Mouse (Mus musculus) adrenal gland, postnatal 4 days (tissue): ENCODE data around the gene Nfasc. TPM values are rescaled to one million over a fixed set of nuclear protein-coding genes. Genes with fewer than 3 reads are reported as not detected.

Experiments
- DNase-seq, 2 experiments: peaks; one replicate each; pipeline ENCODE4 v3.0.0; 2021 to 2022; ENCODE audit warnings: low spot score in 2 of 2, mixed read lengths in 2 of 2
- total RNA-seq, 2 experiments: library from RNA; stranded (reverse); gene quantifications; 2 replicates each; pipeline ENCODE4 v1.2.3; 2021

The Nfasc gene
- total RNA-seq, 2 experiments from 2014 or later: 12.5 to 13.0 TPM

DNA sequence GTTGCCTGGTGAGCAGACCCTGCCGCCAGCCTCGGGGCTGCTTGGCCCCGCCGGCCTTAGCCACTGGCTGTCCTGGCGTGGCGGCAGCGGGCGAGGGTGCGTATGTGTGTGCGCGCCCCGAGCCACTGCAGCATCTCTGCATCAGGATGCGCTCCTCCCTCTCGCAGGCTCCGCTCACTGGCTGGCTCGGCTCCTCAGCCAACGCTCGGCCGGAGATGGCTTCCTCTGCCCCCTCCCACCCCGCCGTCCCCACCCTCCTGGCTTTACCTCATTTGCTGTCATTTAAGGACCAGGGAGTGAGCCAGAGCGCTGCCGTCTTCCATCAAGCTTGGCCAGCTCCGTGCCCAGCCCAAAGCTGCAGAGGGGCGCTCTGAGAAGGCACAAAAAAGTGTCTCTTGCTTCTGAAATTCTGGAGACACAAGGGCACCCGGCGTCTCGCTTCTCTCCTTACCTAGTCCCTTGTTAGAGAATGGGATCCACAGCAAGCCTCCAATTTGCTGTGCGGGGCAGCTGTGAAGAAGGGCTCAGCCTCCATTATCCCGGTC, 198.8 kb downstream of the Nfasc start, which contains the start of gene Cntn2:
Gene Cntn2, minus strand, starts transcription at position 495 of the 545 bp plus-strand sequence.
- DNase-seq: no peak

DNA sequence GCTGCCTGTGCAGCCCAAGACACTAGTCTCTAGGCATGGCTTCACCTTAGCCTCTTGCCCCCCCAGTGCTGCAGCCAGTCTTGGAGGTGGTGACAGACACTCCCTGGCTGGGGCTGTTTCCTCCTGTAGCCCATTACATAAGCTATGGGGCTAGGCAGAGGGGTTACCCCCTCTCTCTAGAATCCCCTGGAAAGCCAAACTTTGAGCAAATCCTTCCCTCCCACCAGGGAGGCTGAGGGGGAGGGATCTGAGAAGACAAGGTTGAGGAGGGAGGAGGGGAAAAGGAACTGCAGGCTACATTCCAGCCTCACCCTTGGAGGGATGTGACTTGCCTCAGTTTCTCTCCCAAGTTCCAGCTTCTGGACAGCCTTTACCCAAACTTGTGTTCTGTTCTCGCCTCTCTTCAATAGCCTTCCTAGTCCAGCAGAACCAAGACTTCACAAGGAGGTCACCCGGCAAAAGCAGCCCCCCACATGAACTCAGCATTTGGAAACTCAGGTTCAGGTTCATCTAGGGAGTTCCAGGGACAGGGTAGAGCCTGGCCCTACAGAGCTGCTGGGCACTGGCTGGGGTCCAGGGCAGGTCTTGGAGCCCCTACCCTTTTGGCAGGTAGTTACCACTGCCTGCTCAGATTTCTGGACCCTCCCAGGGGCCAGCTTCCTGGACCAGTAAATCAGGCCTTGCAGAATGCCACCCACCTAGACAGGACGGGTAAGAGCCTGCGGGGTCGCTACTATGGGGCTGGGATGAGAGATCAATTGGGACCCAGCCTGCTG, 199.6 kb downstream of the Nfasc start:
- no peak for DNase-seq

DNA sequence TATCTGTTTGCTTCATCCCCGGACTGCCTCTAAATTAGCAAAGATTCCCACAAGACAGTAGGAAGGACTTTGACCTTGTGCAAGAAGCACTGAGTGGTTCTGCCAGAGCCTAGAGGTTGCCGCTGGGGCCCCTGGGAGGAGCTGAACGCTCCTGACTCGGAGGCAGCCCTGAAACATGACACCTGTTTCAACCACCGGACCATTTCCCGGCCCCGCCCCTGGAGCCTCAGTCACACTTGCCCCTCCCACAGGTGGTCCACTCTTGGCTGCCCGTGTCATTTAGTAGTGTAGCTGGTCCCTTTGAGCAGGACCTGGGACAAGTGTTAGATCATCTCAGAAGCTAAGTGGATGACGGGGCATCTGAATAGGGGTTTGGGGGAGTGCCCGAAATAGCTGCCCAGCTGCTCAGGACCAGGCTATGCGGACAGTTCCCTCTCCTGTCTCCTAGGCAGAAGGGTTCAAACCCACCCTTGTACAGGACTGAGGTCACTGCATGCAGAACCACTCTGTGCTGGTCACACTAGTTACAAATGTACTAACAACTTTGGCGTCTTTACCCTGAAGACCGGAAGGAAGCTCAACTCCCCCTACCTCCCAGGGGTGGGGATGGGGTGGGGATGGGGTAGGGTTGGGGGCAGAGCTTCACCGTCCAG, 200.3 kb downstream of the Nfasc start:
- DNase-seq: no peak

DNA sequence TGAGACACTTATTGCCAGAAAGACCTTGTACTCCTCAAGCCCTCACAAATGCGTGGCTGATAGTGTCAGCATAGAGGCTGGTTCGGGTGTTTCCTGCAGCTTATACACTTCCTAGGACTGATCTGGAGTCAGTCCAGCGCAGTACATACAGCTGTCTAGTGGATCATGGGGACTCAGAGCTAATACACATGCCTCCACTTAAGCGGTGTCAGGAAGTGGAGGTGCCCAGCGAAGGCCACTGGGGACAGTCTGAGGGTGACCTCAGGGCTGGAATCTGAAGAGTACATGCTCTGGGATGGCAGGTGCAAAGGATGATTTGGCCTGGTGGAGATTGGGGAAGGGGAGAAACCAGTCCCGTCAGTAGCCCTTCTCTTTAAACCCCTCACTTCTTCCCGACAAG, 200.9 kb downstream of the Nfasc start:
- DNase-seq: no peak

DNA sequence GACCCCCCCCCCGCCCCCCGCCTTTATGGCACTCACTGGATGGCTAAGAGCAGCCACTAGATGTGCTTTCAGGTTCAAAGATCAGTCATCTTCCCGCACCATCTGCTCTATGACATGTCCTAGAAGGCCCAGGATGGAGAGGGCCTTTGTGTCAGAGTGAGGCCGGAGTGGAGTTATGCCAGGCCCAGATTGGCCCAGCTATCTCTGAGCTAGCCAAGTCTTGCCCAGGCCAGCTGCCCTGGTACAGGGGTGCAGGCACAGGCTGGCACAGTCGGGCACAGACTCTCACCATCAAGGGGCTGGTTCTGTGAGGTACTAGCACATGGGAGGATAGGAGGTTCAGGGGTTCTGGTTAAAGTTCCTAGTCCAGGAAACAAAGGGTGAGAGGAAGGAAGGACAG, 203.9 kb downstream of the Nfasc start:
- no peak for DNase-seq

DNA sequence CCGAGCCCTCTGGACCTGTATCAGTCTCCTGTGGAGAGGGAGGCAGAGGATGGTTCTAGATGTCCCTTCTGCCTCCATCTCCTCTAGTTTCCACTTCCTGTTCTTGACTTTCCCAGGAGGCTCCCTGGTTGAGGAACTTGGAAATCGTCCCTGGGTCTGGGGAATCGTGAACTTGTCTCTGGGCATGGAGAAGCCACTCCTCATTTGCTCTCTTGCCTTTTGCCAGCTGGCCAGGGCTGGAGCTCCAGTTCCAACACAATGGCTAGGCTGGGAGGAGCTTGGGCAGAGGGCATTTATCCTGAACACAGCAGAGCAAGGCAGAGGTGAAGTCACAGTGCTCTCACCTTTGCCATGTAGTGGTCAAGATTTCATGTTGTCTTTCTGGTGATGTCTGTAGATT, 205.2 kb downstream of the Nfasc start:
- no peak for DNase-seq

DNA sequence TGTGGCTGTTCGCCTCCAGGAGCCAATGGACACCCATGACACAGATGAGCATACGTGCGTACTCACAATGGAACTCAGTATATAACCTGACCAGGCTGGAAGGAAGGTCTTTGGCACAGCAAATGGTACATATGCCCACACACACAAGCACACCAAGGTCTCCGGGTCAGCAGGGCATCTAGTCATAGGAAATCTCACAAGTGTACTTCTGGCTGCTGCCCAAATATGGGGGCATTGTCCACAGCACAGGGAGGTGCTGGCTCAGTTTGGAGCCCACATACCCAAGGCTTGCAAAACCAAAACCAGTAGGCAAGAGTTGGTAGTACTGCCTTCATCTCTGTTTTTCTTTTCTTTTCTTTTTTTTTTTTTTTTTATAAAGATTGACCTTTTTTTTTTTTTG, 206.1 kb downstream of the Nfasc start:
- no peak for DNase-seq

DNA sequence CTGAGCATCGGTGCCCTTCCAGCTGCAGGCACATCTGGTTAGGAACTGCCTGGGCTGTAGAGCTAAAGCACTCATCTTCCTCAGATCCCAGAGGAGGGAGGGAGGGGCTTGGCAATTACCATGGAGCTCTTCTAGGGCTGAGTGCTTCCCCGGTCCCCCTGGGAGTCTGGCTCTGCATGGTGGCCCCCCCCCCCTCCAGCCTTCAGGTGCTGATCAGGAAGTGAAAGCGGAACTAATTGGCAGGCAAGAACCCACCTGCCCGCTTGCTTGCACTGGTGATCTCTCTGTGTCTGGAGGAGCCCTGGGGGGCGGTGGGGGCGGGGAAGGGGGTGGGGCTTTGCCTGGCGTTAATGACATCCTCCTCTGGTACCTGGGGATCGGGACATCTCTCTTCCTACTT, 207.8 kb downstream of the Nfasc start:
- no peak for DNase-seq

DNA sequence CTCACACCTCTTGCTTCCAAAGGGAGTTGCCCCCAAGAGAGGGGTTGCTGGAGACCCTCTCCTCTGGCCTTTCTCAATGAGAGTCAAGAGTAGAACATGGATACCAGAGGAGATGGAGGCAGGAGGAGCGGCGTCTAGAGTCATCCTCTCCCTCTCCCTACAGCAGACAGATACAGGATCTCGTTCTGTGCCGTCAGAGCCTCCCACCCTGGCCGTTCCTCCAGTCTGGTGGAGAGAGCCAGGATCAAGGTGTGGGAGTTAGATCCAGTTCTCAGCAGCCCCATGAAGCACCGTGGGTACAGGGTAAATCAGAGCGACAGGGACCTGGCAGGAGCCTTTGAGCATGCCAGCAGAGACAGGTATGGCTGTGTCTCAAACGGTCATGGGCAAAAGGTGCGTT, 209.1 kb downstream of the Nfasc start:
- DNase-seq: no peak

DNA sequence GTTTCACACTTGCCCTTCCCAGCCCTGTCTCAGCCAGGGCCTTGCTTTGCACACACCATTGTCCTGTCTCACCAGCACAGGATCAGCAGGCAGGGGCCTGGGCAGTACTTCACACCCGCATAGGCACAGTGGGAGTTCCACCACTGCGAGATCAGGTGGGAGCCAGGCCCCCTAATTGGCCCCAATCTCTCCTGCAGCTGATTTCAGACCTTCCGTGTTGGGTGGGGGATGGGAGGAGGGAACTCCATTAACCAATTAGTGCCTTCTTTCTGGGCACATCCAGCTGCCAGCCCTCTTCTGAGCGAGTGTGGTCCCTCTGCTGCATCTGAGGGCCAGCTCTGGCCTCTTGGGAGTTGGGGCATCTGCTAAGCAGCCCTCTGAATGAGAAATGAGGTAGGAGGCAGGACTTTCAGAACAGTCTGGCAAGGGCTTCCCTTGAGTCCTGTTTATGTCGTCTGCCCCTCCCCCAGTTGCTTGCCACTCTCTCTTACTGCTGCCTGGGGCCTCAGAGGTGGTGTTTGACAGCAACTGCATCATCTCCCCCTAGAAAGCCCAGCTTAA, 210.9 kb downstream of the Nfasc start:
- no peak for DNase-seq

DNA sequence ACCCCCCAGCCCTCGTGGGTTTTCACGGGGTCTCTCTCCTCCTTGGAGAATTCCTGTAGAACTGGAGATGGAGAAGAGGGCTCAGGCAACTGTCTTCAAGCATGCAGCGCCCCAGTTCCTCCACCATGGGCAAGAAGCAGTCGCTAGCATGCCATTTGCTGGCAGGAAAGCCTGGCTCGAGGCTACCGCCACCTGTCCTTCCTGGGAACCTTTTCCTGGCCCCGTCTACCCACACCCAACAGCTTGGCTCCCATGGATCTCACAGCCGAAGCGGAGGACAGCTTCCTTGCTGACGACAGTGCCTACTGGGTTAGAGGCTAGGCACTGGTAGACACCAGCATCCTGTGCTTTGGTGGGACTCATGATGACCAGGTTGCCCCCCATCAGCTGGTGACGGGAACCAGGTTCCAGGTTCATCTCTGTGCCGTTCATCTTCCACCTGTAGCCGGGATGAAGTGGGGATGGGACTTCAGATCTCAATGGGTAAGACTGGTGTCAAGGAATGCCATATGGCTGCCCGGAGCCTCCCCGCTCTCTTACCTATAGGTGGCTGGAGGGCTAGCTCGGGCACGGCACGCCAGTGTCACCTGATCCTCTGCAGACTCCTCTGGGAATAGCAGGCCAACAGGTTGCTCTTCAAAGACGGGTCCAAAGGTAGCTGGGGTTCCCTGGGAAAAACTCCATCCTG, 212.8 kb downstream of the Nfasc start:
- DNase-seq: no peak

DNA sequence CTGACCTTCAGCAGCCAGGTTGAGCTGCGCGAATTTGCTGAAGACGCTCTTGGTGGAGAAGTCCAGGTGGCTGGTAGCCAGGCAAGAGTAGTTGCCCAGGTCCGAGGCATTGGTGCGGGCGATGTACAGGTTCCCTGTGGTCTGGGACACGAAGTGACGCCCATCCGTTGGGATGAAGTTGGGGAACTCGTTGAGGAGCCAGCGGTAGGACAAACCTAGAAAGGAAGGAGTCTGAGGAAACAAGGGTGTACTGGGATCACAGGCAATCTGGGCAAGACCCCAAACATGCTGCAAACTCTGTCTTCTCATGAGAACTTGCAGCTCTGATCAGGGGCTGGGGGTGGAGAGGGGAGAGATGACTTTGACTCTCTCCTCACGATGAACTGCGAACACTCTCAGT, 213.5 kb downstream of the Nfasc start:
- no peak for DNase-seq

DNA sequence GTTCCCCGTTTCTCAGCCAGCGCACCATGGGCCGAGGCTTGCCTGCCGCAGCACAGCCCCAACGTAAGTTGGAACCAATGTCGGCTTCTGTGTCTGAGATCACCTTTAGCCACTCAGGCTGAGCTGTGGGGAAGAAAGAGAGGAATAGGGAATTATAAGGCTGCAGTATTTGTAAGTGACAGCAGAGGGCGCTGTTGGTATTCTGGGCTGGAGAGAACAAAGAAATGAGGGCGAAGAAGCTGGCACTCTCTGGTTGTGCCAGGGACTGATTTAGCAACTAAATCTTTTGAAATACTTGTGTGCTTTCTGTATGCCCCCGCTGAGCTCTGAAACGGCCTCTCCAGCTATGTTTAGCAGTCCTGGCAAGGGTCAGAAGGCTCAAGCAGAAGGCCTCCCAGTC, 215.8 kb downstream of the Nfasc start:
- peak in 1 of 2 experiments; percentile 30 for DNase-seq

DNA sequence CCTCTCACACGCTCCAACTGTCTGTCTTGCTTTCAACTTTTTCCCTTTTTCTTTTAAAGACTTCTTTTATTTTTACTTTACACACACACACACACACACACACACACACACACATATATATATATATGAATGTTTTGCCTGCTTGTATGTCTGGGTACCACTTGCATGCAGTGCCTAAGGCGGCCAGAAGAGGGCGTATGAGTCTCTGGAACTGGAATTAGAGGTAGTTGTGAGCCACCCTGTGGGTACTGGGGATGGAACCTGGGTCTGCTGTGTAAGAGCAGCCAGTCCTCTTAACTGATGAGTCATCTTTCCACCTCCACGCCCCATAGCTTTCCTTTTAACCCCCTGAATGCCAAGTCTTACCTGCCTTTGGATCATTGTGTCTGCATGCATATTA, 217.7 kb downstream of the Nfasc start:
- no peak for DNase-seq

DNA sequence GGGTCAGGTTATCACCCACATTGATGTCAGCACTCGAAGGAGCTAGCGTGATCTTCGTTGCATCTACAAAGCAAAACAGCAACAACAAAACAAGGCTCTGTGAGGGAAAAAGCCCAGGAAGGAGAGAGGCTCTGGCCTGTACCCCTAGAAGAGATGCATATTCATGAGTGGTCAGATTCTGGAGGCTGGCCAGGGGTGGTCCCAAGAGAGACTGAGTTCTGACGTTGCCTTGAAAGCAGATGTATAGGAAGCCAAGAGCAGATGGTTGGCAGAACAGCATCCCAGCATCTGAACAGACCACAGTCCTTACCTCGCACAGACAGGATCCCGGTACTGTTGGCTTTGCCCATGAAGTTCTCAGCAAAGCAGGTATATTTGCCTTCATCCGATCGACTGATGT, 218.5 kb downstream of the Nfasc start:
- no peak for DNase-seq

DNA sequence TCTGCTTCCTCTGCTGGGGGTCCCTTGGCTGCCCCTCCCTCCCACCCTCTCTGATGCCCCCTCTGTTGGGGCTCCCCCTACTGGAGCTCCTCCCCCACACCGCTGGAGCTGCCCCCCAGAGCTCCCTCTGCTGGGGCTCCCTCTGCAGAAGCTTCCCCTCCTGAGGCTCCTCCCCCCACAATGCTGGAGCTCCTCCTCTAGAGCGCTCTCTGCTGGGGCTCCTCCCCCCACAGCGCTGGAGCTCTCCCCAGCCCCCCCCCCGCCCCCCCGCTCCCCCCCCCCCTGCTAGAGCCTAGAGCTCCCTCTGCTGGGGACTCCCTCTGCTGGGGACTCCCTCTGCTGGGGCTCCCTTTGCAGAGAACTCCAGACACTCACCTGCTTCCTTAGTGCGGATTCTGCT, 220.8 kb downstream of the Nfasc start:
- DNase-seq: peak; percentile 29 to 43

DNA sequence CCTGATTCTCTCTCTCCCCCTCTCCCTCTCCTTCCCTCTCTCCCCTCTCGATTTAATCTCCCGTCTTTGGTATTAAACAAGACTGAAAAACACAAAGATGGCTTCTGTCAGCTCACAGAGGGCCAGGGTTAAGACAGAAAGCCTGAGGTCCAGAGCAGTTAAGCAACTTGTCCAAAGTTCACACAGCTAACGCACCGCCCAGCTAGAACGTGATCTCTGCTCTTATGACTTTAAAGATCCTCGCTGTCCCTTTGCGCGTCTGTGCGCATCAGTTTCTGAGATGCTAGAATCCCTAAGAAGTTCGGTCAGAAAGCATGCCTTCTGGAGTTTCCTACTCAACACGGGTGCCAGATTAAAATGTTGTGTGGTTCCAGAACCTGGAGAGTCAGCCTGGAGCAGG, 221.9 kb downstream of the Nfasc start:
- no peak for DNase-seq

DNA sequence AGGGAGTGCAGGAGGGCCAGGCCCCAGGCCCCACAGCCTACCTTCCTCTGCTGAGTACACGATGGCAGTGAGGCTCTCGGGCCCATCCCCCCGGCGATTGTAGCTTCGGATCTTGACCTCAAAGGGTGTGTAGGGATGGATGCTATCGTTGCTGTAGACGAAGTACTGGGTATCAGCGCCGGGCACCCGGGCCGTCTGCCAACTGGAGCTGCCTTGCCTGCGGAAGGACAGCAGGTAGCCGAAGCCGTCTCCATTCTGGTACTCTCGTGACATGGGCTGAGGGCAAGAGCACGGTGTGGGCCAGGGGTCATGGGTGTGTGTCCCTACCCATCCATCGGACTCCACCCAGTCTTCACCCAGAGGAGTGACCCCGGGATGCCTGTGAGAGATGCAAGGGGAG, 223.0 kb downstream of the Nfasc start:
- DNase-seq: no peak

DNA sequence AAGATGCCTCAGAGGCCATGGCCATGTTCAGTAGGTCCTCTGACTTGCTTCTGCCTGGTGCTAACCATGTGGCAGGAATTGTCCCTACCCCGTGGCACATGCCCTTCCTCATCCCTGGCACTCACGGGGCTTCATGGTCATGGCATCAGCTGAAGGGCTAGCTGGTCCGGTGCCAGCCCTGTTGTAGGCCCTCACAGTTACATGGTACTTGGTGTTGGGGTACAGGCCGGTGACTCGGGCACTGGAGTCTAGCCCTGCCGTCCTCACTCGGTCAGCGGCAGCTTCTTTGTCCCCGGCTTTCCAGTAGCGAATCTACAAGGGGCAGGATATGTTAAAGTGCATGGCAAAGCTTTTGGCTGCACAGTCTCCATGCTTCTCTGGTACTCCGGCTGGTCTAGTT, 224.8 kb downstream of the Nfasc start:
- no peak for DNase-seq

DNA sequence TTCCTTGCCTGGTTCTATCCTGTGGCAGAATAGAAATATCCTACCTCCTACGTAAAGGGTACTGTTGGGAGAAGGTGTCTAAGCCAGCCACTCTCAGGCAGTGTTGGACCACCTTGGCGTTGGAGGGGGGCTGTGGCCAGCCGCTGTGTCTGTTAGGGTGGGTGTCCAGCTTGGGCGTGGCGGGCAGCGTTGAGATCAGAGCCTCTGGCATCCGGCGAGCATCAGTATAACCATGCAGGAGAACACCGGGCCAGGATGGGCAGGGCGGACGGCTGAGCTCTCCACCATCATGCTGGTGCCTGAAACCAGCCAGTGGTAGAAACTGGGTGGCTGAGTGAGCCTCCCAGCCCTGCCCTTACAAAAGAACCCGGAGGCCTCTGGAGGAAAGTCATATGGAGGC, 226.3 kb downstream of the Nfasc start:
- no peak for DNase-seq
